Mouse (Mus musculus): ENCODE data around the gene Gm20604. TPM values are rescaled to one million over a fixed set of nuclear protein-coding genes. Genes with fewer than 3 reads are reported as not detected.

Gene Gm20604
- total RNA-seq (2021): 1 to 10 TPM; 2.3 to 2.4 TPM
- long read RNA-seq, experiment 1, partial matches to known transcripts: 2 of 6 reads
- long read RNA-seq, experiment 1, other reads (novel, unspliced or antisense): 1 of 6 reads
- long read RNA-seq, experiment 2, partial matches to known transcripts: 0 of 2 reads
- long read RNA-seq, experiment 2, other reads (novel, unspliced or antisense): 1 of 2 reads

DNA sequence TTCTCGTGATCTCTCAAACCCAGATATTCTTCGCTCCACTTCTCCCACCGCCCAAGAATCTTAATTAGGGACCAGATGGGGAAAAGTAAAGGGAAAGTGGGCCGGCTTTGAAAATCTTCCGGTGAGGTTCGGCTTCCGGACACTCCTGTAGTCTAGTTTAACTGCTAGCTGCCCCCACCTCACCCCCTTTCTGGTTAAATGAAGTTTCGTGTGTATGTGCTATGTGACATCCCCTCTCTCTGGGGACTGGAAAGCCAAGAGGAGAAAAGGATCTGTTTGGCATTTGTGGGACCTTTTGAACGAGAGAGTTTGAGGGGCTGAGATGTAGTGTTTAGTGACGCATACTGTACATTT is at the start of gene Gm20604:
Gm20604 (minus strand) TSS at position 270 of the 354 bp plus-strand sequence.
- intact Hi-C loops (cut with DNase I): loop anchor here (2.0 kb wide), 1 partner anchor 118 kb away; no protein-coding TSS in a partner anchor
- DNase-seq: no peak

GRCm38 (mm10) chr12:102799528-102799927 is 41.1 kb upstream of the Gm20604 start:
- DNase-seq: no peak
- intact Hi-C loops (cut with DNase I): no loop called here

- intact Hi-C loops (cut with DNase I): no loop called here
- no peak for DNase-seq
These were observed 29.5 kb upstream of the Gm20604 start for GRCm38 (mm10) chr12:102787927-102788326.

GRCm38 (mm10) chr12:102785593-102785985 is 27.1 kb upstream of the Gm20604 start:
- no peak for DNase-seq
- intact Hi-C loops (cut with DNase I): no loop called here

- DNase-seq: no peak
- intact Hi-C loops (cut with DNase I): no loop called here
These were observed 26.6 kb upstream of the Gm20604 start for GRCm38 (mm10) chr12:102784899-102785592.

DNA sequence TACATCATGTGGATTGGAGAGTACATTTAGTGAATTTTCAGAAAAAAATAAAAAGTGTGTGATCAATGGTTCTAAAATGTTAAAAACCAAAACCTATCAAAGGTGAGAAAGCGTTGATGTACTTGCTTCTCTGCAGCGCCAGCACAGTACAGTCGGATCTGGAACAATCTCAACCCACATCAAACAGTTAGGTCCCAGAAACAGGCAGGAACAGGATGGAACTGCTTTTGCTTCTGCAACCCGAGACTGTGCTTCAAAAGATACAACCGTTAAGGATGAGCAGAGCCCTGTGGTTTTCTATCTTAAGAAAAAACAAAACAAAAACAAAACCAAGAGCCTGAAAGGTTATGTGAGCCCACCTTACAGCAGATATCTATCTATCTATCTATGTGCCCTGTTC is 24.4 kb upstream of the Gm20604 start:
- intact Hi-C loops (cut with DNase I): no loop called here

GRCm38 (mm10) chr12:102779452-102779851 is 21.0 kb upstream of the Gm20604 start:
- intact Hi-C loops (cut with DNase I): no loop called here
- no peak for DNase-seq

More for the DNA sequence above, 24.4 kb upstream of the Gm20604 start:
- DNase-seq: no peak

- intact Hi-C loops (cut with DNase I): no loop called here
- DNase-seq: no peak
These were observed 19.7 kb upstream of the Gm20604 start for GRCm38 (mm10) chr12:102778151-102778550.

GRCm38 (mm10) chr12:102776035-102776434 is 17.6 kb upstream of the Gm20604 start:
- no peak for DNase-seq
- intact Hi-C loops (cut with DNase I): no loop called here

GRCm38 (mm10) chr12:102772676-102773075 is 14.2 kb upstream of the Gm20604 start:
- no peak for DNase-seq
- intact Hi-C loops (cut with DNase I): no loop called here

- intact Hi-C loops (cut with DNase I): no loop called here
- no peak for DNase-seq
These were observed 13.1 kb upstream of the Gm20604 start for GRCm38 (mm10) chr12:102771601-102772000.

DNA sequence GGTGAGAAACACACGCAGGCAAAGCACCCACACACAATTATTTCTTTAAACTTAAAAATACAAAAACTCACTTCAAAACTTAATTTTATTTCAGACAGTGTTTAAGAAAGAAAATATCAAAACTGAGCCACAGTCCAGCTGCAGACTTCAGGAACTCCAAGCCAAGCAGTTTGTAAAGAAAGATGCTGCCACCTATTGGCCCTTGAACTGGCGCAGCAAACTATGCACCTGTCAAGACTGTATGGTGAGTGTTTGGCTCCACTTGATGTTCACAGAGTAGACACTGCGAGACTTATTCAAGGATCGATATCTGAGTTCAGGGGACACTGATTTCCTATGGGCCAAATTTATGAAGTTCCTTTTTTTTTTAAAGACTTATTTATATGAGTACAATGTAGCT is 10.5 kb upstream of the Gm20604 start:
- intact Hi-C loops (cut with DNase I): no loop called here
- no peak for DNase-seq

DNA sequence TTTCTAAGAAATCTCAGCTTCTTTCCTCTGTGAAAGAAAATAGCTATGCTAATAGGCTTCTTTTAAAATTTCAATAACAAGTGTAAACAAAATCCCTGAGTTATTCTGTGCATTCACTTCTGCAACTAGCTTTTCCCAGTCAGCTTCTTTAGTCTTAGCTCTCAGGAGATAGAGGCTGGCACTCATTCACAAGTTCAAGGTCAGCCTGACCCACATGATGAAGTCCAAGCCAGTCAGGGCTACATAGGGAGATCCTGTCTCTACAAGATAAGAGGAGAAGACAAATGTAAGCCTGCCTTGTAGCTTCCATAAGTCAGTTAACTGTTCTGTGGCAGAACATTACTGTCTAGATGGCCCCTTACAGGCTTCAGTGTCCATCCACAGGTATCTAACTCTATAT is 5.2 kb upstream of the Gm20604 start:
- intact Hi-C loops (cut with DNase I): no loop called here
- no peak for DNase-seq

DNA sequence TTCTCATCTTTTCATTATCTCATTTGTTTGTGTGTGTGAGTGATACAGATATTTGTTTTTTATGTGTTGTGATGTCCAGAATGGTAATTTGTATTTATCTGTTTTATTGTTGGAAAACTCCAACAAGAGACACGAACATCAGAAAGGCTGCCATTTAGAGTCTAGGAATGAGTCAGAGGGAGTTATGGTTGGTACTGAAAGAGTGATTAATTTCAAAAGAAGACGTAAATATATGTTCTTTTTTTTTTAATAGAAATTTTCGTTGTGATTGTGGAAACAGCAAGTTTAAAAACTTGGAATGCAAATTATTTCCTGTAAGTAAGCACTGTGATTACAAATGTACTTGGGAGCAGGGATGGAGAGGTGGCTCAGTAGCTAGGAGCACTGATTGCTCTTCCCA is 3.2 kb upstream of the Gm20604 start:
- no peak for DNase-seq
- intact Hi-C loops (cut with DNase I): no loop called here

- intact Hi-C loops (cut with DNase I): loop anchor here (2.0 kb wide), 1 partner anchor 118 kb away; no protein-coding TSS in a partner anchor
- no peak for DNase-seq
These were observed 464 bp upstream of the Gm20604 start for GRCm38 (mm10) chr12:102758936-102759335.

DNA sequence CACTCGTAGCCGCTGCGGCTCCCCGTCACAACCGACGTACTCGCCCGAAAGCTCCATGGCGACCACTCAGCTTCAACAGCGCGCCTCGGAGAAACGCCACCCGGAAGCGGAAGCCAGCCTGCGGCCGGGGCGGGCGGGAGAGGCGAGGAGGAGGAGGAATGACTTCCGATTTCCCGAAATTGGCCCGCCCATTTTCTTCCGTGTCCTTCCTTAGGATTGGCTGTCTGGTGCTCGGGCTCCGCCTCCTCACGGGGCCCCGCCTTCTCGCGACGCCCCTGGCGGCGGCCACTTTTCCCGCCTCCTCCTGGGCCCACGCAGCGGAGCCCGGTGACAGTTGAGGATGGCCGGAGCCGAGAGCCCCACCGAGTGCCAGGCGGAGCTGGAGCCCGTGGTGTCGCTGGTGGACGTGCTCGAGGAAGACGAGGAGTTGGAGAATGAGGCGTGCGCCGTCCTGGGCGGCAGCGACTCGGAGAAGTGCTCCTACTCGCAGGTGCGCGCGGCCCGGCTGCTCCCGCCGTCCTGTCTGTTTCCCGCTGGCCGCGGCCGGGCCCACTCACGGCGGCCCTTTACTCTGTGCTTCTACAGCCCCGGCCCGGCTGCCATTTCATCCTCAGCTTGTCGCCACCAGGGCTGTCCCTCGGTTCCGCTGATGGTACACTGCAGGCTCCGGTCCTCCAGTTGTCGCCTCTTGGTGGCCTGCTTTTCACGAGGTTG is 626 bp downstream of the Gm20604 start, which contains the start of the genes Gm28051, Gon7 and Ubr7:
Gm28051 (minus strand) TSS at position 77 of the 714 bp plus-strand sequence.
Gon7 (minus strand) TSS at position 115 of the 714 bp plus-strand sequence.
Ubr7 (plus strand) TSS at position 279 of the 714 bp plus-strand sequence.
- DNase-seq: peak; percentile 95 to 96
- intact Hi-C loops (cut with DNase I): loop anchor here (2.0 kb wide), 1 partner anchor 119 kb away; no protein-coding TSS in a partner anchor

DNA sequence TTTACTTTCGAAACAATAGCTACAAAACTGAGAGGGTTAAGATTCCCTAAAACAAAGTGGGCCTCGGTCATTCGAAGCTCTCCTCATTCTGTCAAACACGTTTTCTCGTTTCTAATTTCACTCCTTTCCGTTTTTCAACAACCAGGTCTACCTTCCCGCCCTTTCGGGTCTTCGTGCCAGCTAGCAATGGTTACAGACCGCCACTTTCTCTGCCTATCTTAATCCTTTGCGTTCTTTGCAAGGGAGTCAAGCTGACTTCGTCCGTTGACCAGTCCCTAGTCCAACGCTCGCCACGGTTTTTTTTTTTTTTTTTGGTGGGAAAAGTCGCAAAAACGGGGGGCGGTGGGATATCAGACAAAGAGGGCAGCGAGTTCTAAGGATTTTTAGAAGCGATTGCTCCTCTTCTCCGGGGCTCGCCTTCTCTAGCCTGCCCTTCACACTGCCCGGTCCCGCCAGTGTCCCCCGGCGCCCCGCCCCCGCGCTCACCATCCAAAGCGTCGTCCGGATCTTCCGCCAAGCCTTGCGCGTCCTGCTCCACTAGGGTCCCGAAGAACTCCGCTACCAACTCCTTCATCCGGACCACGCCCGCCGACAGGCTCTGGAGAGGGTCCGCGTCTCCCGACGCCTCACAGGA is 1.3 kb downstream of the Gm20604 start:
- peak in 1 of 2 experiments; percentile 79 for DNase-seq
- intact Hi-C loops (cut with DNase I): no loop called here

- intact Hi-C loops (cut with DNase I): no loop called here
- no peak for DNase-seq
These were observed 2.2 kb downstream of the Gm20604 start for GRCm38 (mm10) chr12:102756304-102756703.

- intact Hi-C loops (cut with DNase I): no loop called here
- no peak for DNase-seq
These were observed 10.2 kb downstream of the Gm20604 start for GRCm38 (mm10) chr12:102748256-102748655.

- no peak for DNase-seq
- intact Hi-C loops (cut with DNase I): no loop called here
These were observed 13.6 kb downstream of the Gm20604 start for GRCm38 (mm10) chr12:102744839-102745238.
